Mouse (Mus musculus): ENCODE data around the gene Kcnk7. TPM values are rescaled to one million over a fixed set of nuclear protein-coding genes. Genes with fewer than 3 reads are reported as not detected.
A peak's percentile ranks its signal among the peaks of the same experiment; 100 is the strongest.
"Not testable (repeated sequence)": the region's sequence is repeated elsewhere in the genome, so short reads cannot be mapped to it uniquely, and the experiment has no call there.

The Kcnk7 gene
- polyA plus RNA-seq, 1 experiment from 2014 or later = 0.51 TPM

DNA sequence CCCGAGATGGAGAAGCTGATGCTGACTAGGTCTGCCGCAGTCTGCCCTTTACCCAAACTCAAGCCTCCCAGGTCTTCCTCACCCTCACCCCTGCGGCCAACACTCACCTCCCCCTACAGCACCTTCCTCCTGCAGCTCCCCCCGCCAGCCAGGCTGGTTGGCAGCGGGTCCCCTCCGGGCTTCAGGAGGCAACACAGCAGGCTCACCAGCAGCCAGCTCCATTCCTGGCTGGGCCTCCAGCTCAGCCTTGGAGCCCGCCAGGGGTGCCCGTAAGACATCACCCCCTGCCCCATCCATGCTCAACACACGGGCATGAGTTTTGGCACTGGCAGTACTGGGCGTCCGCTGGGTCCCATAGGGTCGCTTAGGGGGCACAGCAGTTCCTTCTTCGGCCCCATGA, 19.2 kb upstream of the Kcnk7 start:
- no peak for ATAC-seq (ENCODE audit: low FRiP score, low read depth)
- Histone ChIP-seq H3K4me3 (no peak overlapping the region), H3K9me3 (no peaks in the 10 kb centered on the region), H3K36me3 (peaks cover 66% of the 10 kb centered on the region), H3K9ac (no peak overlapping the region), H3K27ac (no peak overlapping the region), H3K27me3 (no peaks in the 10 kb centered on the region), H3K4me2 (replicated peaks) (no peak overlapping the region), H3K4me1 (peaks cover 12% of the 10 kb centered on the region)
- 92% methylated on average over 13 of the region's 13 CpGs for WGBS

DNA sequence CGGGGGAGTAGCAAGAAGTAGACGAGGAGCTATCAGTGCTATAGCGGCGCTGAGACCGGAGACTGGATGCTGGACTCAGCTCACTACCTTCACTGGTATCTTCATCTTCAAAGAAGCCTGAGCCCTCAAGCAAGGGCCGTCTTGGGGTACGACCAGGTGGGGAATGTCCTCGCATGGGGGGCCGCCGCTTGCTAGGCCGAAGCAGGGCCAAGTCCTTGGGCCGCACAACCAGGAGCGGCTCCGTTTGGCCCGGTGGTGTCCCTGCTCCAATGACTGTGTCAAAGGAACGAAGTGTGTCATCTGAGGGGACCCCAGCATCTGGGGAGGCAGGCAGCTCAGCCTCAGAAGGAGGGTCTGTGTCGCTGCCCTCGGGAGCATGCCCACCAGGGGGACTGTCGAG, 18.7 kb upstream of the Kcnk7 start:
- no peak for ATAC-seq (ENCODE audit: low FRiP score, low read depth)
- WGBS = 94% methylated on average over 19 of the region's 19 CpGs
- no peaks in the 10 kb centered on the region for H3K9me3 ChIP-seq
- no peak overlapping the region for H3K9ac ChIP-seq
- no peak overlapping the region for H3K4me3 ChIP-seq
- H3K27ac ChIP-seq = no peak overlapping the region
- H3K27me3 ChIP-seq = no peaks in the 10 kb centered on the region
- H3K4me2 ChIP-seq (replicated peaks) = no peak overlapping the region
- H3K36me3 ChIP-seq = peaks cover 62% of the 10 kb centered on the region
- peaks cover 16% of the 10 kb centered on the region for H3K4me1 ChIP-seq

GRCm38 (mm10) chr19:5685861-5686260, 18.3 kb upstream of the Kcnk7 start:
- peaks cover 20% of the 10 kb centered on the region for H3K4me1 ChIP-seq
- no peaks in the 10 kb centered on the region for H3K9me3 ChIP-seq
- no peak overlapping the region for H3K4me2 ChIP-seq (replicated peaks)
- H3K36me3 ChIP-seq = peaks cover 60% of the 10 kb centered on the region
- no peak overlapping the region for H3K9ac ChIP-seq
- no peaks in the 10 kb centered on the region for H3K27me3 ChIP-seq
- no peak overlapping the region for H3K4me3 ChIP-seq
- WGBS = 93% methylated on average over 11 of the region's 11 CpGs
- H3K27ac ChIP-seq = no peak overlapping the region
- ATAC-seq (ENCODE audit: low FRiP score, low read depth) = no peak

DNA sequence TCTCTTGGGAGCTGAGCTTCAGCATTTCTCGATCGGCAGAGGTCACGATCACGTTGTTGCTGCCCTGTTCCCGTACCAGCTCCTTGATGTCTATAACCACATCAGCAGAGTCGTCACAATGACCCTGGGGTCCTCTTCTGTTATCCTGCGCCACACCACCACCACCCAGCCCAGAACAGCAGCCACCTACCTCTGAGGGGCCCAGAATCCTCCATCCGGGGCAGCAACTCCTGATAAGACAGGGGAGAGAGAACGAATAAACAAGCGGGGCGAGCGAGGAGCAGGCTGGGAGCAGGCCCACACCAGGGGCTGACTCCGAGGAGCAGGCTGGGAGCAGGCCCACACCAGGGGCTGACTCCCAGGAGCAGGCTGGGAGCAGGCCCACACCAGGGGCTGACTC, 17.7 kb upstream of the Kcnk7 start:
- Histone ChIP-seq H3K4me3 (no peak overlapping the region), H3K4me1 (peaks cover 26% of the 10 kb centered on the region), H3K27me3 (no peaks in the 10 kb centered on the region), H3K4me2 (replicated peaks) (no peak overlapping the region), H3K27ac (no peak overlapping the region), H3K9me3 (no peaks in the 10 kb centered on the region), H3K36me3 (peaks cover 60% of the 10 kb centered on the region), H3K9ac (0 out of 2 replicates have a peak overlapping the region, but pooled peaks have one; percentile 31)
- 90% methylated on average over 13 of the region's 13 CpGs for WGBS
- ATAC-seq (ENCODE audit: low FRiP score, low read depth) = no peak

DNA sequence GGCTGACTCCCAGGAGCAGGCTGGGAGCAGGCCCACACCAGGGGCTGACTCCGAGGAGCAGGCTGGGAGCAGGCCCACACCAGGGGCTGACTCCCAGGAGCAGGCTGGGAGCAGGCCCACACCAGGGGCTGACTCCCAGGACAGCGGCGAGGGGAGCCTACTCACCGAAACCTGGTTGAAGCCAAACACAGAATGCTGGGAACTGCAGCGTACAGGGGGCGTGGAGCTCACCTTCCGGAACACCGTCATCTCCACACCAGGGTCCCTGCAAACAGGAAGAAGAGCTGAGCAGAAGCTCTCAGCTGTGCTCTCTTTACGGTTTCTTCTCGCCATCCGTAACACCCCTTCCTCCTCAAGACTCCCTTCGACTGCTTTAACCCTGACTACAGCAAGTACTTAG, 17.2 kb upstream of the Kcnk7 start:
- H3K27me3 ChIP-seq; H3K27ac ChIP-seq; H3K9me3 ChIP-seq; ATAC-seq (ENCODE audit: low FRiP score, low read depth): not testable (repeated sequence)
- Histone ChIP-seq H3K4me1 (peaks cover 31% of the 10 kb centered on the region), H3K4me2 (replicated peaks) (peak overlapping the region; percentile 99), H3K4me3 (peak overlapping the region; percentile 72), H3K36me3 (peaks cover 60% of the 10 kb centered on the region), H3K9ac (peak overlapping the region; percentile 91)
- WGBS = 89% methylated on average over 12 of the region's 12 CpGs

DNA sequence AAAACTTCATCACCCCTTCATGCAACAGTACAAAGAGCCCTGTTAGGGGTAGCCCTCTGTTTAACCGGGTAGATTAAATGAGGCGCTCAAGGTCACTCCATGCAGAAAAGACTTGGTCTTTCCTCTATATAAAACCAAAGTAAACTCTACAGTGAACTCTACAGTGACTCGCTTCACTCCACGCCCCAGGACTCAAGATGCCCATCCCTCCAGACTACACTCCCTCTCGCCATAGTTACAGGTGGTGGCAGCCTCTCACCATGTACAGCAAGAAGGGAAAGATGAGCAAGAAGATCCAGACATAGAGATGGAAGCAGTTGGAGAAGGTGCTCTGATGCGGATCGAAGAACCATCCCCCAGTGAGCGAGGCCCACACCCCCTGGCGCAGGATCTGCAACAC, 16.4 kb upstream of the Kcnk7 start:
- Histone ChIP-seq H3K4me1 (peaks cover 39% of the 10 kb centered on the region), H3K9ac (peak overlapping the region; percentile 91), H3K9me3 (no peaks in the 10 kb centered on the region), H3K4me2 (replicated peaks) (peak overlapping the region; percentile 99), H3K36me3 (peaks cover 59% of the 10 kb centered on the region), H3K27me3 (no peaks in the 10 kb centered on the region), H3K27ac (peak overlapping the region; percentile 90), H3K4me3 (peak overlapping the region; percentile 72)
- WGBS = 16% methylated on average over 9 of the region's 9 CpGs
- ATAC-seq (ENCODE audit: low FRiP score, low read depth) = no peak

DNA sequence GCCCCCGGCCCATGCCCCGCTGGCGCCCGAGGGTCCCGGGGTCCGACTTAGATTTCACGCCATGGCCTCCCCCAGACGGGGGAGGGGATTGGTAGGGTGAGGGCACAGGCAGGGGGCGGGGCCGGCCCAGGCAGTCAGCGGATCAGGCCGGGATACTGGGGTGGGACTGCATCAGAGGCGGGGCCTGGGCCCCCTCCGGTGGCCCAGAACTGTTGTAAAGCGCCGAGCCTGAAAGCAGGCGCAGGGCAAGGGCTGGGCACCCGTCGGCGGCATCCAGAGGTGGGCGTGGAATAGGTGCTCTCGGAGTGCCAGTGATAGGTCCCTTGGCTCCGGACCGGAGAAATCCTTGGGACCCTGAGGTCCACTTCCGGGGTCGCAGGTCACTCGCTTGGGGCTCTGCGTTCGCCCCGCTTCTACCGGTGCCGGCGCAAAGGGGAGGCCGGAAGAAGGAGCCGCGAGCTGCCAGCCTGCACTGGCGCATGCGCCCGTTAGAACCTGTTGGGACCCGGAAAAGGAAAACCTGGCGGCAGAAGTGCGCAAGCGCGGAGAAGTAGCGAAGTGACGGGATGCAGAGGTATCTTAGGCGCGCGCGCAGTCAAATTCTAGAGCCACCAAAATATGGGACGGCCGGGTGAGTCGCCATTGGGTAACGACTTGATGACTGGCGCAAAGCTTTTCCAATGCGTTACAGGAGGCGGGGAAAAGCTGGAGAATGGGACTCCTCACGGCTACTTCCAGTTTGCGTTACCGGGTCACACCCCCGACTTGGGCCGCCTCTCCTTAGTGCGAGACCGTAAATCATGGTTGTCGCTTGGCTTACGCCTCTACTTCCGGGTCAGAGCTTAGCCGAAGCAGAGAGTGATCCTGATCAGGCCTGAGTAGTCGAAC, 15.7 kb upstream of the Kcnk7 start, which contains the start of the genes Map3k11 and Pcnx3:
Map3k11 (plus strand) TSS at position 543 of the 888 bp plus-strand sequence.
Pcnx3 (minus strand) TSS at position 709 of the 888 bp plus-strand sequence.
- H3K9ac ChIP-seq = peak within 1 kb of the TSS; percentile 95
- H3K4me2 ChIP-seq (replicated peaks) = peak within 1 kb of the TSS; percentile 99
- peak within 1 kb of the TSS; percentile 72 for H3K4me3 ChIP-seq
- under 1% methylated on average over 68 of the region's 69 CpGs for WGBS
- no peaks in the 10 kb centered on the region for H3K27me3 ChIP-seq
- ATAC-seq (ENCODE audit: low FRiP score, low read depth) = peak; percentile 94
- peak within 1 kb of the TSS; percentile 95 for H3K27ac ChIP-seq
- peaks cover 46% of the 10 kb centered on the region for H3K4me1 ChIP-seq
- peaks cover 59% of the 10 kb centered on the region for H3K36me3 ChIP-seq
- no peaks in the 10 kb centered on the region for H3K9me3 ChIP-seq

DNA sequence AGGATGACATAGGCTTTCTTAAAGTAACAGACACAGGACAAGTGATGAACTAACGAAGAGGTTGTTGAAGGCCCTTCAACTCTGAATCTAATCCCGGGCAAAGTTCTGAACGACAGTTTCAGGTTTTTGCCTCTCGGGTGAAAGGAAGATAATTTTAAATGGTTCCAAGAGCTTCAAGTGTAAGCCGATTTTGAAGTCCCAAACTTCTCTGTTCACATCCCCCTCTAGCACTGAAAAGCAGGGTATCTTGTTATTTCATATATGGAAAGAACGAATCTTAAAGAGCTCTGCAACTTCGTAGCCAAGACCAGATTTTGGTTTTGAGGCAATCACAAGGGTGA, 15.1 kb upstream of the Kcnk7 start:
- H3K9ac ChIP-seq = peak overlapping the region; percentile 95
- ATAC-seq (ENCODE audit: low FRiP score, low read depth) = no peak
- H3K4me1 ChIP-seq = peaks cover 52% of the 10 kb centered on the region
- no peaks in the 10 kb centered on the region for H3K27me3 ChIP-seq
- H3K9me3 ChIP-seq = no peaks in the 10 kb centered on the region
- peak overlapping the region; percentile 95 for H3K27ac ChIP-seq
- peak overlapping the region; percentile 99 for H3K4me2 ChIP-seq (replicated peaks)
- H3K4me3 ChIP-seq = peak overlapping the region; percentile 72
- WGBS = 1% methylated on average over 7 of the region's 7 CpGs
- H3K36me3 ChIP-seq = peaks cover 59% of the 10 kb centered on the region

- peak overlapping the region; percentile 72 for H3K4me3 ChIP-seq
- H3K9me3 ChIP-seq = no peaks in the 10 kb centered on the region
- peak; percentile 41 for ATAC-seq (ENCODE audit: low FRiP score, low read depth)
- peak overlapping the region; percentile 99 for H3K4me2 ChIP-seq (replicated peaks)
- 10% methylated on average over 40 of the region's 42 CpGs for WGBS
- H3K9ac ChIP-seq = peak overlapping the region; percentile 95
- no peaks in the 10 kb centered on the region for H3K27me3 ChIP-seq
- peaks cover 58% of the 10 kb centered on the region for H3K36me3 ChIP-seq
- peaks cover 53% of the 10 kb centered on the region for H3K4me1 ChIP-seq
- peak overlapping the region; percentile 95 for H3K27ac ChIP-seq
These were observed 14.4 kb upstream of the Kcnk7 start for GRCm38 (mm10) chr19:5689565-5690342.

DNA sequence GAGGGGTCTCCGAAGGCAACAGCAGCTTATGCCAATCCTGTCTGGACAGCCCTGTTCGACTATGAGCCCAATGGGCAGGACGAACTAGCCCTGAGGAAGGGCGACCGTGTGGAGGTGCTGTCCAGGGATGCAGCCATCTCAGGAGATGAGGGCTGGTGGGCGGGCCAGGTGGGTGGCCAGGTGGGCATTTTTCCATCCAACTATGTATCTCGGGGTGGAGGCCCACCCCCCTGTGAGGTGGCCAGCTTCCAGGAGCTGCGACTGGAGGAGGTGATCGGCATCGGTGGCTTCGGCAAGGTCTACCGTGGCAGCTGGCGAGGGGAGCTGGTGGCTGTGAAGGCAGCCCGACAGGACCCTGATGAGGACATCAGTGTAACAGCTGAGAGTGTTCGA, 13.8 kb upstream of the Kcnk7 start:
- WGBS = 69% methylated on average over 15 of the region's 15 CpGs
- H3K36me3 ChIP-seq = peaks cover 58% of the 10 kb centered on the region
- H3K4me1 ChIP-seq = peaks cover 53% of the 10 kb centered on the region

DNA sequence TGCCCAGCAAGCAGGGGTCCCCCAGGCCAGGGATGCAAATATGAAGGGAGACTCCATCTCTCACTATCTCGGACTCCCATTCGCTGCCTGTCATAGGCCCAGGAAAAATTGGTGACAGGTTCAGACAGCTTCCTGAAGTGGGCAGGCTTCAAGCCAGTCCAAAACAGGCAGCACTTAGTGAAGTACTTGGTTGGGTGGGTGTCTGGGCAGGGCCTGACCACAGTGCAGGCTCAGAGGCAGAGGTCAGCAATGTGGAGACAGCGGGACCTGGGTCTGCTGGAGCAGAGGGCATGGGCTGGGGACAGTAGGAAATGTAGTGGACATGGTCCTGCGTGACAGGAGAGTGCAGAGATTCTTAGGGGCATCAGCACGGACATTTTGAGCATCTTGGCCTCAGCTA, 12.6 kb upstream of the Kcnk7 start:
- Histone ChIP-seq H3K27me3 (no peaks in the 10 kb centered on the region), H3K36me3 (peaks cover 58% of the 10 kb centered on the region), H3K4me2 (replicated peaks) (peak overlapping the region; percentile 99), H3K9me3 (no peaks in the 10 kb centered on the region), H3K4me3 (peak overlapping the region; percentile 72), H3K9ac (peak overlapping the region; percentile 95), H3K4me1 (peaks cover 60% of the 10 kb centered on the region), H3K27ac (peak overlapping the region; percentile 95; the same call in 1 of the 2 replicates)
- WGBS = 89% methylated on average over 5 of the region's 5 CpGs
- ATAC-seq (ENCODE audit: low FRiP score, low read depth) = no peak

More for the DNA sequence above, 13.8 kb upstream of the Kcnk7 start:
- no peak for ATAC-seq (ENCODE audit: low FRiP score, low read depth)
- H3K27me3 ChIP-seq = no peaks in the 10 kb centered on the region
- peak overlapping the region; percentile 72 for H3K4me3 ChIP-seq
- H3K27ac ChIP-seq = peak overlapping the region; percentile 95; the same call in 1 of the 2 replicates
- peak overlapping the region; percentile 95 for H3K9ac ChIP-seq
- peak overlapping the region; percentile 99 for H3K4me2 ChIP-seq (replicated peaks)
- no peaks in the 10 kb centered on the region for H3K9me3 ChIP-seq
